Comparison of ENCODE assay signal across 24 mouse cellular contexts in the genomic region with DNA sequence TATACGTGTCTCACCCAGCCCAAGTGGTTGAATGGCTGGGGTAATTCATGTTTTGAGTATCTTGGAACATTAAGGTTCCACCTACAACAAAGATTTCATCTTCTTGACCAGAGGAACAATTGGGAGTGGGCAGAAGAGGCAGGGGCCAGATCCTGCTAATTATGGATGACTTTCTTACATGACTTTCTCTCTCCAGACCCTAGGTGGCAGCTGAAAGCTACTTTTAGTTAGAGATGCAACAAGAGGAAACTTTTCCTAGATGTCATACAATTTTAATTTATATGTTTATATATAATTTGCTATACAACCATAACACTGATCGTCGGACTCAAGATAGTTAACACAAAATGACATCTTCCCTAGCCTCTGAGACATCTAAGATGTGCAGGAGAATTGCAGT. TPM values are rescaled to one million over a fixed set of nuclear protein-coding genes. Genes with fewer than 3 reads are reported as not detected.
DNase-seq lines count a peak whose midpoint lies in the region; ATAC-seq and TF ChIP-seq lines count a peak whose summit lies in the region.
"Had no signal": no experiment of that assay in that cellular context is flagged by ENCODE, and none has a peak within 500 bp of the region (broad histone marks: within the 10 kb centered on the region; RNA-seq: fewer than 3 reads in every experiment).

No protein-coding gene starts in this region.

- no peak for ATAC-seq in CD4-positive, CD25-positive, alpha-beta regulatory T cell, adult 4 months
- ATAC-seq: forebrain, embryonic 16.5 days had no signal

- no peak overlapping the region for H3K27ac ChIP-seq in layer of hippocampus, adult 2 months
- H3K27ac ChIP-seq in testis, adult 2 months (ENCODE audit: control insufficient read depth, insufficient read depth, low read depth, low read length) = no peak overlapping the region
- H3K27ac ChIP-seq: hindbrain, embryonic 14.5 days; limb, embryonic 10.5 days; neural tube, embryonic 15.5 days; stomach, embryonic 15.5 days had no signal

- no peaks in the 10 kb centered on the region for H3K27me3 ChIP-seq in testis, adult 2 months (ENCODE audit: control insufficient read depth, insufficient read depth, low read length)
- H3K27me3 ChIP-seq: neural tube, embryonic 15.5 days; stomach, embryonic 15.5 days had no signal

- no peak overlapping the region for H3K4me3 ChIP-seq in layer of hippocampus, adult 2 months
- H3K4me3 ChIP-seq in testis, adult 2 months (ENCODE audit: control insufficient read depth, low read depth, low read length) = peak overlapping the region; percentile 49; the same call in 1 of the 2 replicates
- H3K4me3 ChIP-seq: limb, embryonic 10.5 days; myocyte; neural tube, embryonic 15.5 days; stomach, embryonic 15.5 days had no signal

- H3K4me1 ChIP-seq in testis, adult 2 months (ENCODE audit: control insufficient read depth, insufficient read depth, low read length) = peaks cover 2% of the 10 kb centered on the region
- H3K4me1 ChIP-seq: neural tube, embryonic 15.5 days; stomach, embryonic 15.5 days had no signal

- no peak for TF ChIP-seq POLR2A in testis, adult 2 months (IDR thresholded peaks at IDR 0.05; ENCODE audit: control insufficient read depth, low read depth, low read length)

- TF ChIP-seq CTCF in layer of hippocampus, adult 2 months (conservative IDR thresholded peaks at IDR 0.05) = peak; percentile 64
- TF ChIP-seq CTCF in testis, adult 2 months (IDR thresholded peaks at IDR 0.05; ENCODE audit: control insufficient read depth, insufficient read depth, insufficient replicate concordance, low read depth, low read length) = no peak

- no peaks in the 10 kb centered on the region for H3K36me3 ChIP-seq in testis, adult 2 months (ENCODE audit: control insufficient read depth, insufficient read depth, low read length)
- H3K36me3 ChIP-seq: limb, embryonic 10.5 days; neural tube, embryonic 15.5 days; stomach, embryonic 15.5 days had no signal

- DNase-seq in CD4-positive, CD25-positive, alpha-beta regulatory T cell, adult 2 months (ENCODE audit: low read depth, low spot score) = peak; percentile 22
- no peak for DNase-seq in layer of hippocampus, adult 2 months (ENCODE audit: low spot score in 2 of 2)
- no peak for DNase-seq in layer of hippocampus, postnatal 36 days
- DNase-seq in testis, postnatal 14 days (ENCODE audit: low spot score) = no peak
- no peak for DNase-seq in right cerebral cortex, postnatal 10 days (ENCODE audit: low spot score in 2 of 2)
- DNase-seq in right cerebral cortex, postnatal 4 days = no peak
- DNase-seq: adrenal gland, postnatal 10 days; cerebellum, adult 11 months; cerebellum, postnatal 25 days; embryo, embryonic 11 days; heart, postnatal 14 days; kidney, adult 11 months; kidney, postnatal 14 days; lung, adult 2 months; right cerebral cortex, postnatal 25 days had no signal

RNA-seq across cellular contexts. Expression of gene Bola1, which starts 11.7 kb away (rescaled TPM):
- 10 to 100 TPM; 30.5 to 33.8 TPM for polyA plus RNA-seq in CD4-positive, CD25-positive, alpha-beta regulatory T cell, adult 4 months (2017; shearing (Covaris generic))
- total RNA-seq in layer of hippocampus, adult 2 months (2021) = 10 to 100 TPM; 16.2 to 16.7 TPM
- total RNA-seq in layer of hippocampus, postnatal 36 days (2021) = 10 to 100 TPM; 15.3 to 18.2 TPM
- 38.3 and 47.3 TPM in 2 replicates for polyA plus RNA-seq in testis, adult 2 months (2012; rRNA removed)

RNA-seq across cellular contexts. Expression of gene Hist2h2ab, which starts 11.8 kb away (rescaled TPM):
- polyA plus RNA-seq in CD4-positive, CD25-positive, alpha-beta regulatory T cell, adult 4 months (2017; shearing (Covaris generic)) = not detected
- total RNA-seq in layer of hippocampus, adult 2 months (2021) = 10 to 100 TPM in 1 of 2 experiments, 1 to 10 TPM in 1; 9.3 to 12.7 TPM
- total RNA-seq in layer of hippocampus, postnatal 36 days (2021) = 1 to 10 TPM; 7.2 to 8.2 TPM
- polyA plus RNA-seq in testis, adult 2 months (2012; rRNA removed) = 3.7 and 3.9 TPM in 2 replicates
- polyA plus RNA-seq: forebrain, embryonic 16.5 days; heart, embryonic 11.5 days; hindbrain, embryonic 14.5 days; myocyte; neural tube, embryonic 15.5 days; stomach, embryonic 15.5 days had no signal

RNA-seq across cellular contexts. Expression of gene Hist2h2ac, which starts 12.9 kb away (rescaled TPM):
- 1 to 10 TPM; 5.5 to 5.8 TPM for polyA plus RNA-seq in CD4-positive, CD25-positive, alpha-beta regulatory T cell, adult 4 months (2017; shearing (Covaris generic))
- total RNA-seq in layer of hippocampus, adult 2 months (2021) = 10 to 100 TPM; 21.9 to 28.0 TPM
- 10 to 100 TPM; 20.0 to 22.5 TPM for total RNA-seq in layer of hippocampus, postnatal 36 days (2021)
- polyA plus RNA-seq in testis, adult 2 months (2012; rRNA removed) = 7.3 and 9.4 TPM in 2 replicates

RNA-seq across cellular contexts. Expression of gene Hist2h2be, which starts 13.1 kb away (rescaled TPM):
- polyA plus RNA-seq in CD4-positive, CD25-positive, alpha-beta regulatory T cell, adult 4 months (2017; shearing (Covaris generic)) = 1 to 10 TPM; 1.6 to 2.6 TPM
- 1 to 10 TPM; 7.6 to 7.9 TPM for total RNA-seq in layer of hippocampus, adult 2 months (2021)
- total RNA-seq in layer of hippocampus, postnatal 36 days (2021) = 1 to 10 TPM; 6.9 to 7.1 TPM
- polyA plus RNA-seq in testis, adult 2 months (2012; rRNA removed) = 11.3 and 13.0 TPM in 2 replicates

RNA-seq across cellular contexts. Expression of gene Sv2a, which starts 26.9 kb away (rescaled TPM):
- polyA plus RNA-seq in CD4-positive, CD25-positive, alpha-beta regulatory T cell, adult 4 months (2017; shearing (Covaris generic)) = 1 to 10 TPM in 1 of 2 experiments, under 1 TPM in 1; 0.80 to 2.0 TPM
- total RNA-seq in layer of hippocampus, adult 2 months (2021) = 100 to 1,000 TPM; 352 to 370 TPM
- total RNA-seq in layer of hippocampus, postnatal 36 days (2021) = 100 to 1,000 TPM; 351 to 376 TPM
- polyA plus RNA-seq in testis, adult 2 months (2012; rRNA removed) = 0.54 and 1.7 TPM in 2 replicates
